Mouse (Mus musculus) embryonic fibroblast, embryonic 13.5 days (primary cell): ENCODE results near the gene Golt1b. TPM values are rescaled to one million over a fixed set of nuclear protein-coding genes. Genes with fewer than 3 reads are reported as not detected.

Experiments used
- H3K27ac ChIP-seq: 2 replicates; pipeline ENCODE4 v1.5.1; 2012; ENCODE audit warnings: low read length, control low read depth, inconsistent platforms; ENCODE audit not compliant: insufficient read depth
- H3K4me1 ChIP-seq: 2 replicates; pipeline ENCODE4 v1.6.1; 2011; ENCODE audit warnings: low read length; ENCODE audit not compliant: control insufficient read depth, insufficient read depth
- H3K4me3 ChIP-seq: 2 replicates; pipeline ENCODE4 v1.5.1; 2011; ENCODE audit warnings: mild to moderate bottlenecking, control low read depth, low read length; ENCODE audit not compliant: insufficient read depth
- CTCF ChIP-seq: IDR thresholded peaks from 2 replicates; pipeline ENCODE4 v1.5.1; 2011; ENCODE audit warnings: mild to moderate bottlenecking, control low read depth, low read length, moderate library complexity, borderline replicate concordance; ENCODE audit not compliant: insufficient read depth
- POLR2A ChIP-seq: IDR thresholded peaks from 2 replicates; pipeline ENCODE4 v1.6.1; 2011; ENCODE audit warnings: low read depth, mild to moderate bottlenecking, control low read depth, low read length, moderate library complexity
- polyA plus RNA-seq: library from polyadenylated mRNA; stranded (reverse); fragments of >200 nt; gene quantifications from 2 replicates; pipeline ENCODE4 v1.2.4, GENCODE M21; 2011; ENCODE audit warnings: low read depth; ENCODE audit not compliant: missing spikeins, insufficient read length

The Golt1b gene
- polyA plus RNA-seq, 1 experiment = 88.1 TPM

DNA sequence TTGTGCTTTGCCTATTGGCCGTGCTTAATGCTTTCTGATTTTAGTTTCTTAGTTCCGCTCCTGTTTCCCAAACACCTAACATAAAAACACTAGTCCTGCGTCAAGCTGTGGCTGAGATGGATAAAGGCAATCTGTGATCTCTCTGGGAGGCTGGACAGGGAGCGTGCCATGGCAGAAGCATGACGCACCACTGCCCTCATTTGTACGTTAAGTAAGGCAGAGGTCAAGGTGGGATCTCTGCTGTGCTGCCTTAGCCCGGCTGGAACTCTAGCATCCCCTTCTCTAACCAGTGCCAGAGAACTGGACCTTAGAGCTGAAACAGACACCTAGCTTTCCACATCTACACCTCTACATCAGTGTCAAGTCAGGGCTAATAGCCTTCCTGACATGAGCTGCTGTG lies 5.4 kb upstream of the Golt1b start:
- TF ChIP-seq POLR2A (no peak), CTCF (no peak)
- Histone ChIP-seq H3K4me1 (no peaks in the 10 kb centered on the region), H3K4me3 (no peak overlapping the region), H3K27ac (no peak overlapping the region)

- Histone ChIP-seq H3K27ac (no peak overlapping the region), H3K4me3 (no peak overlapping the region), H3K4me1 (peaks cover 8% of the 10 kb centered on the region)
- TF ChIP-seq CTCF (no peak), POLR2A (no peak)
Measured at GRCm38 (mm10) chr6:142384521-142384920, 2.5 kb upstream of the Golt1b start.

DNA sequence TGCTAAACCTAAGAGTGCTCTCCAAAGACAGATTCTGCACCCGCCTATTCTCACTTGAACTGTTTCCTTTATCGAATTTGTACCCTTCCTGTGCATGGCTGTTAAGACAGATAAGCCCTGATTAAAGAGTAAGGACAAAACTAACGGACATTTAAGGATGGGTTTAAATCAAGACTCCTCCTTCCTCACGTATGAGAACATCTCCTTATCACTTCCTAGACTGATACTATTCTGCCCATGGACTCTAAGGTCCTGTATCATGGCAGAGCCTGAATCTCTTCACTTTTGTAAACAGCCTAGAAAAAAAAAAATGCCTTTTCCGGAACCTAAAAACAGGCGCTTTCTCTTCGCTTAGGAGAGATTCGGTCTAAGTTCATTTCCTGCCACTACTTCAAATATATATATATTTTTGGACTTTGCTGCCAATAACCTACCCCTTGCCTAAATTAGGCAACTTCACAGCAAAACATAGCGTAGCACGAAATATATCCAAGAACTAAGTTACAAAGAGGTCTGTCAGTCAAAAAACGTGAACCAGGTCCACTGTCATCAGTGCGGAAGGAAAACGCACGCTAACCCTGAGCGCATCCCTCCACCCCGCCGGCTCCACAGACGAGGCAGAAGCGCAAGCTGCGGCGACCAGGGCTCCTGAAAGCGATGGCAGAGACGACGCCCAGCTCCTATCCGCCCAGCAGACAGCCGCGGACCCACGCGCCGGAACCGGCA lies 573 bp upstream of the Golt1b start:
- H3K4me1 ChIP-seq = peaks cover 11% of the 10 kb centered on the region
- H3K4me3 ChIP-seq = peak overlapping the region; percentile 89
- TF ChIP-seq POLR2A = no peak; the same call in none of the 2 replicates
- TF ChIP-seq CTCF = no peak
- no peak overlapping the region for H3K27ac ChIP-seq

DNA sequence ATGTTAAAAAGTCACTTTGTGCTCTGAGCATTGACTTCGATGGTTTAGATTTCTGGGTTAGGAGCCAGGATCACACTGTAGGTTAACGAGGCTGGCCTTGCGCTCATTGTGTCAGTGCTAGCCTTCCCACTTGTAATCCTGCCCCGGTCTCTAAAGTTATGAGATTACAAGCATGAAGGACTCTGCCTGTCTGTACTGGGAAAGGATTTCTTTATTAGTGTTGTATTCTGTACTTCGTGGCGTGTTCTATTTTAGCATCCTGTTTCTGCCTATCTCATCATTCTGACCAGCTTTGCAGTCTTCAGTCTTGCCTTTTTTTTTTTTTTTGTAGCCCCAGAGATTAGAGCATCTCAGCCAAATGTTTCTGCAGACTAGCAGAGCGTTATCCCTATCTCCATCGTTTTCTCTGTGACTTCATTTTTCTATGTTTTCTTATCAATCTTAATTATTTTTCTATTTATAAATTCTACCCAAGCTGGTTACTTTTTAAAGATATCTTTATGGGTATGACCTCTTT lies 792 bp downstream of the Golt1b start:
- peak overlapping the region; percentile 8; the same call in 1 of the 2 replicates for H3K27ac ChIP-seq
- peak overlapping the region; percentile 77 for H3K4me3 ChIP-seq
- peaks cover 11% of the 10 kb centered on the region for H3K4me1 ChIP-seq
- TF ChIP-seq POLR2A (0 out of 2 replicates have a peak, but pooled peaks have one; percentile 19), CTCF (no peak)

GRCm38 (mm10) chr6:142389101-142389500 lies 2.1 kb downstream of the Golt1b start:
- TF ChIP-seq CTCF (no peak), POLR2A (no peak)
- Histone ChIP-seq H3K4me1 (peaks cover 11% of the 10 kb centered on the region), H3K4me3 (peak overlapping the region; percentile 51; the same call in 1 of the 2 replicates), H3K27ac (peak overlapping the region; percentile 2; the same call in 1 of the 2 replicates)

DNA sequence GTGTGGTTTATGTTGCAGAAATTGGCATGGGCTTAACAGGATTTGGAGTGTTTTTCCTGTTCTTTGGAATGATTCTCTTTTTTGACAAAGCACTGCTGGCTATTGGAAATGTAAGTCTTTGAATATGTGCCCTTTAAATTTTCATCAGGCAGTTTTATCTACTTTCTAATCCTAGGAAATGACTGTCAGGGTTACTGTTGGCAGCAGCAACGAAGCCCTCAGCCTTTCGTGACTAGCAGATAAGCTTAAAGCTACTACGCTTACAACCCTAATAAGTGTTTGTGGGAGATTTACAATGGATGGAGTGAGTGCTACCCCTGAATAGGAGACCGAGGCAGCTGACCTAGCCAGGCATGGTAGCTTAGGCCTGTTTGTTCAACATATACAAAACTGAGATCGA lies 5.3 kb downstream of the Golt1b start:
- TF ChIP-seq CTCF (no peak), POLR2A (no peak)
- Histone ChIP-seq H3K27ac (no peak overlapping the region), H3K4me3 (no peak overlapping the region), H3K4me1 (peaks cover 11% of the 10 kb centered on the region)

DNA sequence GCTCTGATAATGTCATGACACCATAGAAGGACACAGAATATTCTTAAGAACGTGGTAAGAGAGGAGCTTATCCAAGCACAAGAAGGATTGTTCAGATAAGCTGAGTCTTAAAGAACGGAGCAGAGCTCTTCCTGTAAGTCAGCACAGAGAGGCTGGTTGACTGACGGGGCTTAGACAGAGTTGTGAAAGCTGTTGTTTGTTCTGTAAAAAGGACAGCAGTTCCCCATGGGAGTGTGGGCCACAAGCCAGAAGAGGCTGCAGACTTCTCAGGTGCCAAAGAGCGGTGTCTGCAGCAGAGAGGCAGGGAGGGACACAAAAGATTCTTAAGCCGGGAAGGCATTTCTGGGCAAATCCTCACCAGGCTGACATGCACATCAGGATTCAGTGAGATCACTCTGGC lies 7.6 kb downstream of the Golt1b start:
- Histone ChIP-seq H3K4me3 (no peak overlapping the region), H3K27ac (no peak overlapping the region), H3K4me1 (peaks cover 3% of the 10 kb centered on the region; the same call in 1 of the 2 replicates)
- TF ChIP-seq CTCF (no peak), POLR2A (no peak)

- H3K4me3 ChIP-seq = no peak overlapping the region
- H3K4me1 ChIP-seq = no peaks in the 10 kb centered on the region
- TF ChIP-seq CTCF (no peak), POLR2A (no peak)
- no peak overlapping the region for H3K27ac ChIP-seq
Measured at GRCm38 (mm10) chr6:142395756-142396155, 8.7 kb downstream of the Golt1b start.

- Histone ChIP-seq H3K4me1 (no peaks in the 10 kb centered on the region), H3K27ac (no peak overlapping the region), H3K4me3 (no peak overlapping the region)
- TF ChIP-seq CTCF (no peak), POLR2A (no peak)
Measured at GRCm38 (mm10) chr6:142411140-142411539, 24.1 kb downstream of the Golt1b start.

GRCm38 (mm10) chr6:142412906-142413491 lies 26.0 kb downstream of the Golt1b start, which contains the start of gene Spx:
Spx (plus strand) TSS chr6:142413441.
- Histone ChIP-seq H3K4me3 (no peak within 1 kb of the TSS), H3K4me1 (no peaks in the 10 kb centered on the region), H3K27ac (no peak within 1 kb of the TSS)
- no peak for TF ChIP-seq CTCF
- no peak for TF ChIP-seq POLR2A

DNA sequence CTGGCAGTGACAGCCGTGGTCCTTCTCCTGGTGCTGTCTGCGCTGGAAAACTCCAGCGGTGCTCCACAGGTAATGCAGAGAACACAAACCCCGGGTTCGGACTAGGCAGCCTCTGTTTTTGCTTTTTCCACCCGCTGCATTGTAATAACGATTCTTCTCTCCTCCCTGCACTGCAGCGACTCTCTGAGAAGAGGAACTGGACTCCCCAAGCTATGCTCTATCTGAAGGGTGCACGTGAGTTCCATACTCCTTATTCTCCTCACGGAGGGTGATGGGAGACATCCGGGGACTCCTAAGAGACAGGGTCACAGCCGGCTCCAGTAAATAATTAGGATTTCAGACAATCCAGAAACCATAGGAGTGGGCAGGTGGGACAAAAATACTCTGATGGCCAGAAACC lies 26.8 kb downstream of the Golt1b start:
- Histone ChIP-seq H3K27ac (no peak overlapping the region), H3K4me1 (no peaks in the 10 kb centered on the region), H3K4me3 (no peak overlapping the region)
- TF ChIP-seq CTCF = no peak
- no peak for TF ChIP-seq POLR2A
